Mouse (Mus musculus): ENCODE measurements around the gene Foxp1.

Gene Foxp1

GRCm38 (mm10) chr6:99171281-99171825 lies 351.2 kb downstream of the Foxp1 start:
- ATAC-seq (ENCODE audit: insufficient number of reproducible peaks, low FRiP score, low TSS enrichment), result no peak

- ATAC-seq (ENCODE audit: insufficient number of reproducible peaks, low FRiP score, low TSS enrichment), result no peak
Measured at GRCm38 (mm10) chr6:99168727-99169126, 353.8 kb downstream of the Foxp1 start.

GRCm38 (mm10) chr6:99167001-99167400 lies 355.5 kb downstream of the Foxp1 start:
- ATAC-seq (ENCODE audit: insufficient number of reproducible peaks, low FRiP score, low TSS enrichment), result no peak

GRCm38 (mm10) chr6:99166169-99166568 lies 356.4 kb downstream of the Foxp1 start:
- ATAC-seq (ENCODE audit: insufficient number of reproducible peaks, low FRiP score, low TSS enrichment), result no peak

- ATAC-seq (ENCODE audit: insufficient number of reproducible peaks, low FRiP score, low TSS enrichment), result no peak
Measured at GRCm38 (mm10) chr6:99164760-99165159, 357.8 kb downstream of the Foxp1 start.

- no peak for ATAC-seq (ENCODE audit: insufficient number of reproducible peaks, low FRiP score, low TSS enrichment)
Measured at GRCm38 (mm10) chr6:99162716-99163115, 359.8 kb downstream of the Foxp1 start.

DNA sequence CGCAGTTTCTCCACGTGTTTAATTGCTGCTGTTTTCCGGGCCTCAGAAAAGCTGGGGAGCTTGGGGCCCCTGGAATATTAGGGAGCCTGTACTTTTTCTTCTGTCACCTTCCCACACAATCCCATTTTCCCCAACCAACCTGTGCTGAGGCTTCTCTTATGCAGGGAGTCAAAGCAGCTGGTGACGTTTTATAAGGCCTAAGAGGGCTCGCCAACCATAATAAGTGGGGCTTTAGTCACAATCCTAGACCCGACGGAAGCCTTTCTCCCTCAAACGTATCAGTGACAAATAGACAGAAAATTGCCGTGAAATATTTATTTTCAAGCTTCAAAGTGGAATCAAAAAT lies 362.2 kb downstream of the Foxp1 start:
- ATAC-seq (ENCODE audit: insufficient number of reproducible peaks, low FRiP score, low TSS enrichment), result no peak

DNA sequence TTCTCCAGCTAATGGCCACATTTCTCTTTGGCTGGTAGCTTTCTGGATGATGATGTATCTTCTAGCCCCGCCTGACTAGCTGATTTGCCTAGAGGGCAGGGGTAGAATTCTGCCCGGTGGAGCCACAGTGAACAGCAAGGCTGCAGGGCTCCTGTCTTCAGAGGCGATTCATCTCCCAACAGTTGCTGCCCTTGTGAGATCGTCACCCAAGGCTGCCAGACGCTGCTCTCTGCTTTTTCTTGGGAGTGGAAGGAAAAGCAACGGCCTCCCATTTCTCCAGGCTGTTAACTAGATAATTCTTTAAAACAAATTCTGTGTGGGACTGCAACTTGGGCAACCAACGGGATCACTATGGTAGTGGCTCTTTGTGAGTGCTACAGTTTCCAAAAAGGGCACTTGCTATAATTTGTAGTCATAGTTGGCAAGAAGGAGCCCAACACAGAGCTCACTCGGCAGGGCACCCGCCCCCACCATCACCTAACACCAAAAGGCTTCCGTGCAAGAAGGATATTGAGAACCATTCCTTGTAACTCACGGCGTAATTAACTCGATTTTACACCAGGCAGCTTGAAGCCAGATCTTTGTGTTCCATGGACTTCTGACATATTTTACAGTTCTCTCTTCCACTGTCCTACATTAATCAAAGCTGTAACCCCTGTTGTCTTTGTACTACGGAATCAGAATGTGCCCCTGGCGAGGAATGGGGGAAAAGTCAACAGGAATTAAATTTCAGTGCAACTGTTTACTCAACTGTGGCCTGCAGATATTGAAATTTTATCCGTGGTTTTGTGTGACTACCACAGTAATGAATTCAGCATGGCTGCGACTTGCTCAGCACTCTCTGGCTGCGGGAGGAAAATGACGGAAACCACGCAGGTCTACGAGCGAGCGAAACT lies 362.8 kb downstream of the Foxp1 start:
- ATAC-seq (ENCODE audit: insufficient number of reproducible peaks, low FRiP score, low TSS enrichment), result no peak

GRCm38 (mm10) chr6:99153682-99154081 lies 368.8 kb downstream of the Foxp1 start:
- no peak for ATAC-seq (ENCODE audit: insufficient number of reproducible peaks, low FRiP score, low TSS enrichment)

GRCm38 (mm10) chr6:99146400-99146905 lies 376.1 kb downstream of the Foxp1 start:
- ATAC-seq (ENCODE audit: insufficient number of reproducible peaks, low FRiP score, low TSS enrichment), result no peak

- no peak for ATAC-seq (ENCODE audit: insufficient number of reproducible peaks, low FRiP score, low TSS enrichment)
Measured at GRCm38 (mm10) chr6:99145033-99145432, 377.5 kb downstream of the Foxp1 start.

- ATAC-seq (ENCODE audit: insufficient number of reproducible peaks, low FRiP score, low TSS enrichment), result no peak
Measured at GRCm38 (mm10) chr6:99143756-99144036, 378.8 kb downstream of the Foxp1 start.

GRCm38 (mm10) chr6:99142900-99143755 lies 379.4 kb downstream of the Foxp1 start:
- no peak for ATAC-seq (ENCODE audit: insufficient number of reproducible peaks, low FRiP score, low TSS enrichment)

GRCm38 (mm10) chr6:99138041-99138440 lies 384.5 kb downstream of the Foxp1 start:
- no peak for ATAC-seq (ENCODE audit: insufficient number of reproducible peaks, low FRiP score, low TSS enrichment)

GRCm38 (mm10) chr6:99137071-99137470 lies 385.4 kb downstream of the Foxp1 start:
- no peak for ATAC-seq (ENCODE audit: insufficient number of reproducible peaks, low FRiP score, low TSS enrichment)

DNA sequence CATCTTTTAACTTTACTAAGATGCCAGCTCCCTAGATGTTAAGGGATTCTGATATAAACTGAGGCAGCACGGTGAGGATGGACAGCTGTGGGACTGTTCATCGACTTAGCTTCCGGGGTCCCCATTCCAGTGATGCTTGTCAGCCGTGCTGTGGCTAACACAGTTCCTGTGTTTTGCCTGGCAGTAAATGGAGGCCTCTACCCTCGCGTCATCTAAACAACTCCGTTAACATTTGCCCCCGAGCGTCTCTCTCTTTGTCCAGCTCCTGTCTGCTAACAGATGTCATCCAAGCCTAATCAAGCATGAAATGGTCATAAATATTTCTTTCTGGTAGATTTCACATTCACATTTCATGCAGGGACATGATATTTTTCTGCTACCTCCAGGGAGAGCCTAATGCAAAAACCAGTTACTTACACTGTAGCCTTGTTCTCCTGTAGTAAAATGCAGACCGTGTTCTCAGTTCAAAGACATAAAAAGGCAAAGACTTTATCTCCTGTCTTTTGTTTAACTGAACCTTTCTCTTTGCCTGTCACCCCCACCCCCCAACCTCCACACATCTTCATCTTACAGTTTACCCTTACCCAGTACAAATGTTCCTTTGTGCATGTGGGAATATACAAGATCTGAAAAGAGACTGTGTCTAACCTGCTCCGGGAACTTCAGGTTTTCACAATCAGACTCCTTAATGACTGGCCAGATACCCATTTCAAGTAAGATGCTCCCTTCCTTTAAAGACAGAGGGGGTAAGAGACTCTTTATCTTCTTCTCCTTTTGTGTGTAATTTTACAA lies 386.4 kb downstream of the Foxp1 start:
- no peak for ATAC-seq (ENCODE audit: insufficient number of reproducible peaks, low FRiP score, low TSS enrichment)

DNA sequence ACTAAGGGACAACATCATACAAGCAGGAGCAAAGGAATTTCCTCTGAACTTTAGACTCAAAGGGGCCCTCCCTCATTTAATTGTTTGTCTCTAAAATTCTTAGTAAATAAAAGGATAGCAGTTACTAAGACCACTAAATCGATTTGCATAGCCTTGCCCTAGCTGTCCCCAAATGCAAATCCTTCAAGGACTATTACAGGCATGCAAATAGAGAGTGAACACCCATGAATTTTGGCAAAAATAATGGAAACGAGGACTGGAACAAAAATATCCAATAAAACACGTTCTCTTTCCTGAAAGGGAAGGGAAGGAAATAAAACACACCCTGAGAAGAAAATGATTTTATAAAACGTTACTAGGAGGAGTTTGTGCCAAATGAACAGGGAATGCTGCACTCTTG lies 390.7 kb downstream of the Foxp1 start:
- no peak for ATAC-seq (ENCODE audit: insufficient number of reproducible peaks, low FRiP score, low TSS enrichment)

GRCm38 (mm10) chr6:99130758-99131410 lies 391.6 kb downstream of the Foxp1 start:
- no peak for ATAC-seq (ENCODE audit: insufficient number of reproducible peaks, low FRiP score, low TSS enrichment)

- no peak for ATAC-seq (ENCODE audit: insufficient number of reproducible peaks, low FRiP score, low TSS enrichment)
Measured at GRCm38 (mm10) chr6:99126717-99127116, 395.8 kb downstream of the Foxp1 start.

Data from cerebellum, adult (tissue).